Mouse (Mus musculus) megakaryocyte, adult 5-6 weeks (primary cell): ENCODE data around the gene Dnlz. TPM values are rescaled to one million over a fixed set of nuclear protein-coding genes. Genes with fewer than 3 reads are reported as not detected.

Experiments
- ATAC-seq: 2 replicates; pipeline ENCODE4 v1.8.0; 2016; ENCODE audit warnings: mild to moderate bottlenecking, inconsistent platforms; ENCODE audit not compliant: poor library complexity, severe bottlenecking
- total RNA-seq, 2 experiments: library from RNA; stranded (forward) in 1 of 2; stranded (reverse) in 1 of 2; fragments of 153-499, 151-499 nt in 1 of 2; fragments of 221-1000, 200-1000 nt in 1 of 2; gene quantifications; 2 replicates each; pipeline versions ENCODE4 v1.2.3 to v1.2.4; 2015 to 2017

Dnlz gene
- total RNA-seq, 2 experiments from 2014 or later: 4.4 to 5.1 TPM

- ATAC-seq: peak; percentile 89
Observed at GRCm38 (mm10) chr2:26300808-26301174, 51.1 kb downstream of the Dnlz start.

- ATAC-seq: 0 out of 2 replicates have a peak, but pooled peaks have one; percentile 10
Observed at GRCm38 (mm10) chr2:26300161-26300807, 51.6 kb downstream of the Dnlz start.

GRCm38 (mm10) chr2:26299336-26299735 lies 52.6 kb downstream of the Dnlz start:
- no peak for ATAC-seq

- ATAC-seq: no peak
Observed at GRCm38 (mm10) chr2:26298856-26299230, 53.1 kb downstream of the Dnlz start.

GRCm38 (mm10) chr2:26298208-26298855 lies 53.6 kb downstream of the Dnlz start:
- ATAC-seq: no peak

Other genes starting within 250 kb of the Dnlz start
- gene Nacc2, start 228.9 kb downstream of the Dnlz start, total RNA-seq (2015): 2.1 and 3.0 TPM in 2 replicates
- gene Nacc2, start 228.9 kb downstream of the Dnlz start, total RNA-seq (2017): 1.7 and 3.6 TPM in 2 replicates
- not detected in 2 replicates for gene Lhx3, start 143.8 kb downstream of the Dnlz start, total RNA-seq (2015)
- gene Lhx3, start 143.8 kb downstream of the Dnlz start, total RNA-seq (2017): not detected in 2 replicates
- 3.5 and 4.7 TPM in 2 replicates for gene Qsox2, start 114.6 kb downstream of the Dnlz start, total RNA-seq (2015)
- gene Qsox2, start 114.6 kb downstream of the Dnlz start, total RNA-seq (2017): 1.9 and 2.5 TPM in 2 replicates
- not detected in 2 replicates for gene Ccdc187, start 57.6 kb downstream of the Dnlz start, total RNA-seq (2015)
- not detected in 2 replicates for gene Ccdc187, start 57.6 kb downstream of the Dnlz start, total RNA-seq (2017)
- gene Gpsm1, start 36.6 kb downstream of the Dnlz start, total RNA-seq (2015): 1.9 and 2.4 TPM in 2 replicates
- gene Gpsm1, start 36.6 kb downstream of the Dnlz start, total RNA-seq (2017): 2.2 and 4.0 TPM in 2 replicates
- 42.6 and 45.3 TPM in 2 replicates for gene Card9, start 8.8 kb upstream of the Dnlz start, total RNA-seq (2015)
- gene Card9, start 8.8 kb upstream of the Dnlz start, total RNA-seq (2017): 141 and 169 TPM in 2 replicates
- gene Snapc4, start 28.5 kb upstream of the Dnlz start, total RNA-seq (2015): 6.1 and 10.7 TPM in 2 replicates
- 12.2 and 13.3 TPM in 2 replicates for gene Snapc4, start 28.5 kb upstream of the Dnlz start, total RNA-seq (2017)
- 62.2 and 76.5 TPM in 2 replicates for gene Entr1, start 37.2 kb upstream of the Dnlz start, total RNA-seq (2015)
- gene Entr1, start 37.2 kb upstream of the Dnlz start, total RNA-seq (2017): 60.4 and 63.4 TPM in 2 replicates
- 26.4 and 27.1 TPM in 2 replicates for gene Pmpca, start 37.2 kb upstream of the Dnlz start, total RNA-seq (2015)
- 35.0 and 38.5 TPM in 2 replicates for gene Pmpca, start 37.2 kb upstream of the Dnlz start, total RNA-seq (2017)
- 13.2 and 17.0 TPM in 2 replicates for gene Inpp5e, start 57.1 kb upstream of the Dnlz start, total RNA-seq (2015)
- gene Inpp5e, start 57.1 kb upstream of the Dnlz start, total RNA-seq (2017): 7.8 and 10.4 TPM in 2 replicates
- 41.6 and 43.9 TPM in 2 replicates for gene Sec16a, start 93.1 kb upstream of the Dnlz start, total RNA-seq (2015)
- 31.1 and 34.6 TPM in 2 replicates for gene Sec16a, start 93.1 kb upstream of the Dnlz start, total RNA-seq (2017)
- gene Notch1, start 164.6 kb upstream of the Dnlz start, total RNA-seq (2015): 37.6 and 43.0 TPM in 2 replicates
- 22.3 and 48.3 TPM in 2 replicates for gene Notch1, start 164.6 kb upstream of the Dnlz start, total RNA-seq (2017)
- 1.6 and 3.1 TPM in 2 replicates for gene Egfl7, start 227.9 kb upstream of the Dnlz start, total RNA-seq (2015)
- gene Egfl7, start 227.9 kb upstream of the Dnlz start, total RNA-seq (2017): 3.7 and 3.9 TPM in 2 replicates
- 0.36 TPM in 1 of 2 replicates, not detected in the other for gene Gm20532, start 234.5 kb upstream of the Dnlz start, total RNA-seq (2015)
- gene Gm20532, start 234.5 kb upstream of the Dnlz start, total RNA-seq (2017): not detected in 2 replicates